Mouse (Mus musculus) lung, adult 2 months (tissue): ENCODE measurements around the gene Cd276.

Experiments
- CTCF ChIP-seq: fragments of 200-500 bp; IDR thresholded peaks from 2 replicates; pipeline ENCODE4 v1.5.1; 2011; ENCODE audit warnings: mild to moderate bottlenecking, low read length, control low read depth; ENCODE audit not compliant: insufficient read depth
- POLR2A ChIP-seq: fragments of 200-500 bp; IDR thresholded peaks from 2 replicates; pipeline ENCODE4 v1.6.1; 2011; ENCODE audit warnings: low read depth, mild to moderate bottlenecking, control low read depth, low read length, borderline replicate concordance; ENCODE audit errors: extremely low read depth

GRCm38 (mm10) chr9:58552083-58552482 is 3.2 kb downstream of the Cd276 start:
- TF ChIP-seq CTCF = no peak
- no peak for TF ChIP-seq POLR2A
